Mouse (Mus musculus) T-cell, adult 2 months (primary cell): ENCODE data around the gene Zfp655.
"Not testable (repeated sequence)": the region's sequence is repeated elsewhere in the genome, so short reads cannot be mapped to it uniquely, and the experiment has no call there.

Source experiments
- DNase-seq: peaks from one replicate; pipeline ENCODE4 v3.0.0; 2022; ENCODE audit warnings: low spot score

Zfp655 gene

GRCm38 (mm10) chr5:145231367-145231871 is at the start of gene Zfp655:
Gene Zfp655 (plus strand): TSS chr5:145231715.
- DNase-seq, result peak; percentile 99

- no peak for DNase-seq
Observed at GRCm38 (mm10) chr5:145185244-145185643, 46.3 kb upstream of the Zfp655 start.

- DNase-seq, result no peak
Observed at GRCm38 (mm10) chr5:145189416-145189815, 42.1 kb upstream of the Zfp655 start.

GRCm38 (mm10) chr5:145190373-145190772 is 41.1 kb upstream of the Zfp655 start:
- no peak for DNase-seq

GRCm38 (mm10) chr5:145190875-145191798 is 40.4 kb upstream of the Zfp655 start:
- DNase-seq, result peak; percentile 81

GRCm38 (mm10) chr5:145191962-145192361 is 39.6 kb upstream of the Zfp655 start, which contains the start of gene Atp5j2:
Gene Atp5j2 (minus strand): TSS chr5:145192062.
- no peak for DNase-seq

GRCm38 (mm10) chr5:145200387-145200786 is 31.1 kb upstream of the Zfp655 start:
- DNase-seq, result no peak

GRCm38 (mm10) chr5:145201321-145201991 is 30.1 kb upstream of the Zfp655 start, which contains the start of gene Zkscan14:
Gene Zkscan14 (minus strand): TSS chr5:145201868.
- peak; percentile 88 for DNase-seq

GRCm38 (mm10) chr5:145202446-145202845 is 29.1 kb upstream of the Zfp655 start:
- DNase-seq, result no peak

- peak; percentile 97 for DNase-seq
Observed at GRCm38 (mm10) chr5:145203936-145204691, 27.4 kb upstream of the Zfp655 start, which contains the start of gene Zkscan5. Gene Zkscan5 (plus strand): TSS chr5:145204562.

GRCm38 (mm10) chr5:145205041-145205440 is 26.5 kb upstream of the Zfp655 start:
- no peak for DNase-seq

GRCm38 (mm10) chr5:145207385-145207784 is 24.1 kb upstream of the Zfp655 start:
- DNase-seq, result no peak

GRCm38 (mm10) chr5:145207954-145208353 is 23.6 kb upstream of the Zfp655 start:
- DNase-seq, result no peak

- not testable (repeated sequence) for DNase-seq
Observed at GRCm38 (mm10) chr5:145208391-145208790, 23.1 kb upstream of the Zfp655 start.

GRCm38 (mm10) chr5:145211340-145211739 is 20.2 kb upstream of the Zfp655 start:
- DNase-seq, result no peak

- DNase-seq, result no peak
Observed at GRCm38 (mm10) chr5:145212216-145212615, 19.3 kb upstream of the Zfp655 start.

- DNase-seq, result no peak
Observed at GRCm38 (mm10) chr5:145213505-145213904, 18.0 kb upstream of the Zfp655 start.

- DNase-seq, result no peak
Observed at GRCm38 (mm10) chr5:145214679-145215078, 16.8 kb upstream of the Zfp655 start.

- no peak for DNase-seq
Observed at GRCm38 (mm10) chr5:145217746-145218145, 13.8 kb upstream of the Zfp655 start.

GRCm38 (mm10) chr5:145218206-145218605 is 13.3 kb upstream of the Zfp655 start:
- DNase-seq, result no peak

GRCm38 (mm10) chr5:145218671-145219070 is 12.8 kb upstream of the Zfp655 start:
- no peak for DNase-seq

GRCm38 (mm10) chr5:145219981-145220380 is 11.5 kb upstream of the Zfp655 start:
- DNase-seq, result no peak
